Mouse (Mus musculus) ES-E14 (cell line): ENCODE data around the gene Actn3.

Experiments
- CHD2 ChIP-seq: IDR thresholded peaks from 2 replicates; pipeline ENCODE4 v1.6.1; 2014; ENCODE audit warnings: mild to moderate bottlenecking, low read depth, low read length, inconsistent platforms
- HCFC1 ChIP-seq: IDR thresholded peaks from 2 replicates; pipeline ENCODE4 v1.6.1; 2012; ENCODE audit warnings: low read length, inconsistent platforms, borderline replicate concordance; ENCODE audit not compliant: insufficient read depth
- ZNF384 ChIP-seq: IDR thresholded peaks from 2 replicates; pipeline ENCODE4 v1.6.1; 2012; ENCODE audit warnings: low read depth, low read length, inconsistent platforms

- TF ChIP-seq HCFC1: no peak
- TF ChIP-seq ZNF384: no peak
- TF ChIP-seq CHD2: no peak
These were observed 1.5 kb downstream of the Actn3 start for GRCm38 (mm10) chr19:4876241-4876640.
